Mouse (Mus musculus): ENCODE data around the gene Slc13a4.

Gene Slc13a4

DNA sequence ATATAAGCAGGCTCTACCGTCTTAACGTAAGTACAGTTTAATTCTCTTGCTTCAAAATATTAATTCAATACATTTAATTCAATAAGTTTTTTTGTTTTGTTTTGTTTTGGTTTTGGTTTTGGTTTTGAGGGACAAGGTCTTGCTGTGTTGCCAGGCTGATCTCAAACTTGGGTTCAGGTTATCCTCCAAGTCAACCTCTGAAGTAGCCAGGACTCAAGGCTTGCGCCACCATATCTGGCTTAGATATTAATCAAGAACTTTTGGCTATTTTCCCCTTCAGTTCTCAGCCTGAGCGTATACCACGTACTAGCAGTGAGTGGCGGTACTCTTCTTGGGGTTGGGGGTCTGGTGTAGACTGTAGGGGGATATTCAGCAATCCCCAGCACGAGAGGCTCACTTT is 5.3 kb downstream of the Slc13a4 start:
- no peak for DNase-seq (ENCODE audit: low read depth, low spot score)

DNA sequence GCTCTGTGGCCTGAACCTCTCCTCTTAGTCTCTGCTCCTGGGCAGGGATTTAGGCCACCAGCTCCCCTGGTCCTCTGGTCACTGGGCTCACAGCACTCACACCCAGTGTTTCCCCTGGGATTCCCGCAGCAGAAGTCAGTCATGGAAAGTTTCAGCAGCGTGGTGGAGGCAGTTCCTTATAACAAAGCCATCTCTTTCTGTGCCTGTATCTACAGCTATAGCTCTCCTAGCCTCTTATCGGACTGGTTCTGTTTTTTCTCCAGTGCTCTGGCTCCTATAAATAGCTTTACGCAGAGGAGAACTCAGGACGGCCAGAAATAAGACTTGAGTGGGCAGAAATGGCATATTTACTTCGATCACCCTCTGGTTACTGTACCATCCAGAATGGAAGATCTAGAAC is 9.6 kb downstream of the Slc13a4 start:
- no peak for DNase-seq (ENCODE audit: low read depth, low spot score)

DNA sequence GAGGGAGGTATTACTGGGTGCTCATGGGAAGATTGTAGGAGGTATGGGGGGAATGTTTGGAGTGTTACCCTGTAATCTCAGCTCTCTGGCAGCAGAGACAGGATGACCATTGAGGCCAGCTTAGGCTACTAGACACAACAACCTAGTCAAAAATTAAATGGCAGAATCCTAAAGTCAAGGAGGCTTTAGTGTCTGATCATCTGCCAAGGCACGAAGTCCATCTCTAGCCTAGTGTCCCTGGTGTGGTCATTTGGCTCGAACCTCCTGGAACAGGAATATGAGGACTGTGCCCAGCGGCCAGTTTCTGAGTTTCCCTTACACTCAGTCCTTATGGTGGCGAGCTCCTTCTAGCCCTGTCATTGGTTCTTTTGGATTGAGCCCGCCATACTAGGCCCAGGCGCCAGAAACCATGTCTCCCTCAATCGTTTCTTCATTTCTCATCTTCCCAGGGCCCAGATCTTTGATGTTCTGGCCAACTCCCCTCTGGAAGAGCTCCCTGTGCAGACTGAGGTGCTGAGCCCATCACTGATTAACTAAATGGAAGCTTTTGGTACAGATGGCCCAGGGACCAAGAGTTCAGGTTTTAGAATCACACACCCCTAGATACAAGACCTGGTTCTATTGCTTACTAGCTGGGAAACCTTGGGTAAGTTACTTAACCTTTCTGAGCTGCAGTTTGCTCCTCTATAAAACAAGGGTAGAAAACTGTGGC is 10.3 kb downstream of the Slc13a4 start:
- no peak for DNase-seq (ENCODE audit: low read depth, low spot score)

DNA sequence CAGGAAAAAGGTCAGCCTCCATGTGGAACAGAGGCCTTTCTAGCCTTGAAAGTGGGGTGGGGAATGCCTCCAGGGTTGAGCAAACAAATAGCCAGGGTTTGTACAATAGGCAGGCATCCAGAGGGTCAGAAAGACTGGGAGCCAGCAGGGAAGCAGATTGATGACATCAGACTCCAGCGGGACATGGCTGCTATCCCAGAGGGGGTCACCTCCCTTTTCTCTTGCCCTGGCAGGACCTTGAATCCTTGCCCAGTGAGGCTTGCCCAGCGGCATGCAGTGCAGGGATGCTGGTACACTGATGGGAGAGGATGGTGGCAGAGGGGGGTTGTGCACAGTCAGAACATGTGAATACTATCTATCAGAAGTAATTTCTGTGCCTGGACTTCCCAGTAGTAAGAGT is 10.9 kb downstream of the Slc13a4 start:
- DNase-seq (ENCODE audit: low read depth, low spot score), result no peak

DNA sequence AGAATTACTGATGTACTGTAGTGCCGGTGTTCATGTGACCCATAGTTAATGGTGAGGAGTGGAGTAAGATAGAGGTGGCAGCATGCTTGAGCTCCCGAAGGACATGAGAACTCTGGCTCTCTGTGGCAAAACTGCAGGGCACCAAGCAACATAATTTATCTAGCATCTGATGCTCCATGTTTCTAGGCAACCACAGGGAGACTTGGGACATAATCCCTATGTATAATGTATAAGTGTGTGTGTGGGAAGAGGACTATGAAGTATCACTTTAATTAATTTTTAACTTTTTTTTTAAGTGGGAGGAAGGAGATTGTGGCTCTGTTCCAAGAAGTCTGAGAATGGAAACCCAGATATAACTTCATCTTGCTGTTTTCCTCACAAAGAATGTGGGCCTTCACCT is 13.0 kb downstream of the Slc13a4 start:
- no peak for DNase-seq (ENCODE audit: low read depth, low spot score)

DNA sequence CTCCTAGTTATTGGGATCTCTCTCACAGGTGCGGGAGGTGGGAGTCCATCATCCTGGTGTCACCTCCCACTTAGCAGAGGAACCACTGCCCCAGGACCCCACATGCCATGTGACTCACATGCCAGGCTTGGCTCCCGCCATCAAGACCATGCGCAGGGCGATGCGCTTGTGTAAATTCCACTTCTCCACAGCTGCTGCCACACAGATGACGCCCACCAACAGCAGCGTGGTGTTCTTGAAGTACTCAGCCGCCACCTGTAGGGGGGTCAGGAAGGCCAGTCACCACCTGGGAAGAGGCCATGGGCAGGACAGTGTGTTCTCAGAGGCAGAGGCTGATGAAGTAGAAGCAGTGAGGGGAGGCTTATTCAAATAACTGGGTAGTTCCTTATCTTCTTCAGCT is 18.3 kb downstream of the Slc13a4 start:
- no peak for DNase-seq (ENCODE audit: low read depth, low spot score)

DNA sequence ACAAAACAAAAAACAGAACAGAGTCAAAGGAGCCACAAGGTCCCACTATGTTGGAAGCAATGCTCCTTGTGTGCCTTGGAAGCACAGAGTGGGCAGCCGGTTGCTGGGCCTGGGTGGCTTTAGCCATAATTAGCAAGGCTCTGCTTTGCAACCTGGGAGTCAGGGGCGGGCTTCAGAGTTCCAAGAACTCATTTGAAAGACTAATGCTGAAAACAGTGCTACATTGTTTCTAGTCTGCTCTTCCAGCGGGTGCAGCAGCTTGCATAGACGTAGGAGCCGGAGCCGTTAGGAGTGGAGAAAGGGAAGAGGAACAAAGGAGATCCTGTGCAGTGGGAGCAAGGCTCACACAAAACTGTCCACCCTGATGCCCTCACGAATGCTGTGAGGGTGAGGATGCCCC is 19.0 kb downstream of the Slc13a4 start:
- DNase-seq (ENCODE audit: low read depth, low spot score), result no peak

DNA sequence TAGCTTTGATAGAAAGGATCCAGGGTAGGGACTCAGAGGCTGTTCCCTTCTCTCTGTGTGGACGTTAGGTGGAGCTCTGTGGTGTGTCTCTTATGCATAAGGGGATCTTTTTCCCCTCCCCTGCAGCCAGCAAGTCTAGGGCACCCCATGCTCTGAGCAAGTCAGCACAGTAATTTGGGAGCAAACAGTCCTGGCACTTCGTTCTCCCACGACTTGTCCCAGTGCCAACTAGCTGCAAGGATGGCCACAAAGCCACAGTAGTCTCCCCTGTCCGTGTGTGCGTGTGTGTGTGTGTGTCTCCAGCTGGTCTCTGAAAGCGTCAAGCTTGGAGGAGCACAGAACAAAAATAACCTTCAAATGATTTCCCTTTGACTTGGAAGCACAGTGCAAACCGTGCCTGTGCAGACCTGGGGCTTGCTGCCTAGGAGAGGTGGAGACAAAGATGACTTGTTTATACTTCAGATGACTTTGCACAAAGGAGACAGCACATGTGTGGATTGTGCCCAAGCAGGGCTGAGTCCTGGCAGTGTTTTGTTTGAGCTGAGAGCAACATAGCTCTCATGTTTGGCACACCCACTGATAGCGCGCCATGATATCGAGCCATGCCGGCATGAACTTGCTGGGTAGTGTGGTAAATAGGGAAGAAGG is 19.7 kb downstream of the Slc13a4 start:
- DNase-seq (ENCODE audit: low read depth, low spot score), result no peak

DNA sequence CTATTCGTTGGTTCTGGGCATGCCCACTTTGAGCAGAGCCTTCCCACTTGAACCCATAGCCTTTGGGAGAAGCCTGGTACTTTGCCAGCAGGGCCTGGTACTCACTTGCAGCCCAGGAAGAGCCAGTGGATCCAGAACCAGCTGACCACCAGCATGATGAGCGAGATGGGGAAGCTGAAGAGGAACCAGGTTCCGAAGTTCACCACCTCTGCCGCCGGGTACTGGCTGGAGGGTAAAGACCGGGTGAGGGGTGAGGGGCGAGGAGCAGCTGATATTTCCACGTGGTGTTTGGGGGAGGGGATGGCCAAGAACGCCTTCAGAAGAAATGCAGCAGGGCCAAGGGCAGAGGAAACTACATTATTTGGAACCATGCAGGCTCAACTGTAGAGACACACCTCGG is 28.6 kb downstream of the Slc13a4 start:
- DNase-seq (ENCODE audit: low read depth, low spot score), result no peak

DNA sequence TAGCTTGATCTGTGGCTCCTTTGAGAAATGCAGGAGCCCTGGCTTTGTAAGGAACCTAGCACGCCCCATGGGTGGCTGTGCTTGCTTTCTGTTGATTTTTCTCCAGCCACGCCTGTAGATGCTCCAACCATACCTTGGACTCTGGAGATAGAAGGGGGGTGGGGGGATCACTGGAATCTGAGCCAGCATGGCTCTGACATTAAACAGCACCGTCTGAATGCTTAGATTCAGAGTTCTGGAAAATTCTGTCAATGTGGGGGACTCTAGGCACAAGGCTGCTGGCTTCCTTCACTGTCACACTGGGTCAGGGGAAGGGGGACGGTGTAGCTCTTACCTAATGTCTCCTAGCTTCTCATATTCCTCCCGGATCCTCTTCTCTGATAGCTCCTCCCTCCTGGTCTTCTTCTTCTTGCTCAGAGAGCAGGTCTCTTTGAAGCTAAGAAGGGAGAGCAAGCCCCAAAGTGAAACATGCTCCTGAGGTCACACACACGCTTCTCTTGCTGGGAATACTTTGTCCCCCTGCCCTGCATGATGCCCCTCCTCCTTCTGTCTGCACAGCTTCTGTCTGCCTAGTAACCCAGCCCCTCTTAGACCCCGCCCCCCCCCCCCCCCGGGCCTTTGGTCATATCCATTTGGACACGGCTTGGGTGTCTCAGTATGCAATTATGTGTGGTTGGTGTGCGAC is 29.9 kb downstream of the Slc13a4 start:
- DNase-seq (ENCODE audit: low read depth, low spot score), result no peak

DNA sequence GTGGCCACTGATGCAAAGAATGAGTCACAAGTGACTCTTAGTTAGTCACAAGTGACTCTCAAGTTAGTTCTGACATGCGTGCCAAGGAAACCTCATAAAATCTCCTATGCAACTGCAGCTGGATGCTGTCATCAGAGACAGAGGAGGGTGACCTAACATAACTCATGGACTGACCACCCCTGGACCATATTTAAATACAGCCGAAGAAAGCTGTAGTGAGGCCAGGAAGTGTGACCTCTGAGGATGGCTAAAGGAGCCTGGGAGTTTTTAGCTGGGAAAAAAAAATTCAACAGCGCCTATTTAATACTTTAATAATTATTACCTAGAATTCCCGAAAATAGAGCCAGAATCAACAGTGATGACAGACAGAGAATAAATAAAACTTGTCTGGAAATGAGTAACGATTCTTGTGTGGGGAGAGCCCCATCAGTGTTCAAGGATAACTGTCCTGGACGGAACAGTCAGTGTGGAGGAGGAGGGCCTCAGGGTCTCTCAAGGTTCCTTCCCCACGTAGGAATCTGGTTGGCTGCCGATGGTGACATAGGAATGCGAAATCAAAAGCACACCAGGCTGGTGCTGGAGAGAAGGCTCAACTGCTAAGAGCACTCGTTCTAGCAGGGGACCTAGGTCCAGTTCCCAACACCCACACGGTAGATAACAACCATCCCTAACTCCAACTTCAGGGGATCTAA is 34.4 kb downstream of the Slc13a4 start:
- no peak for DNase-seq (ENCODE audit: low read depth, low spot score)

DNA sequence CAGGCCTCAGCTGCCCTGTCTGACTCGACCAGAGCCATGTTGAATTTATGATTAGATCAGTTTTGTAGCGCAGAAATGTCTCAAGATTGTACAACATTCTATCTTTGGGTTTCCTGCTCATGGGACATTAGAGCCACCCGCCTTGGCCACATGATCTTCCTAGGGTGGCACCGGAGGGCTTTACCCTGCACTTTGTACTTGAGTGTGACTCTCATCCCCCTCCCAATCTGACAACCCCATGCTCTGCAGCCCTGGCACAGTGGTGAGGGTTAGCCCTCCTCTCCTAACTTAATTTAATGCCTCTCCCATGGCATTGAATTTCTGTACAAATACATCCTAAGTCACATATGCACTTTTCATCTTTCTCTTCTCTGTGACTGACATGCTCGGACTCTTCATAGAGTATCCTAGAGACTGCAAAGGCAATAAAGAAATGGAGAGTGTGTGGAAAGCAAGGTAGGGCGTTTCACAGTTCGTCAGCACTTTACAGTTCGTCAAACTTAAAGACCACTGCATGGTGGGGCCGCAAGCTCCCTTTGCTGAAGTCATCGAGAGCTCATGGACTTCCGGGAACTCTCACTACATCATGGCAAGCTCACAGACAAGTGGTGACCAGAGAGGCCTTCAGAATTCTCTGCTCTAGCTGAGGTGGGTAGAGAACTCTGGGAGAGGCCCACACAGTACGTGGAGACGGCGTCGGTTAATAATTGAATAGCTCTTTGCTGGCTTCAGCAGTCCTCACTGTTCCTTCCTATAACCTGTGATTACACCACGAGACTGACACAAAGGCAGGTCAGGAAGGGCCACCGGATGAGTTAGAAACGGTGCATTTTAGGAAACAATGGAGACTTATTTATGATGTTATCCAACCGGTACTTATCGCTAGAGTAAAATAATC is 35.8 kb downstream of the Slc13a4 start:
- DNase-seq (ENCODE audit: low read depth, low spot score), result no peak

DNA sequence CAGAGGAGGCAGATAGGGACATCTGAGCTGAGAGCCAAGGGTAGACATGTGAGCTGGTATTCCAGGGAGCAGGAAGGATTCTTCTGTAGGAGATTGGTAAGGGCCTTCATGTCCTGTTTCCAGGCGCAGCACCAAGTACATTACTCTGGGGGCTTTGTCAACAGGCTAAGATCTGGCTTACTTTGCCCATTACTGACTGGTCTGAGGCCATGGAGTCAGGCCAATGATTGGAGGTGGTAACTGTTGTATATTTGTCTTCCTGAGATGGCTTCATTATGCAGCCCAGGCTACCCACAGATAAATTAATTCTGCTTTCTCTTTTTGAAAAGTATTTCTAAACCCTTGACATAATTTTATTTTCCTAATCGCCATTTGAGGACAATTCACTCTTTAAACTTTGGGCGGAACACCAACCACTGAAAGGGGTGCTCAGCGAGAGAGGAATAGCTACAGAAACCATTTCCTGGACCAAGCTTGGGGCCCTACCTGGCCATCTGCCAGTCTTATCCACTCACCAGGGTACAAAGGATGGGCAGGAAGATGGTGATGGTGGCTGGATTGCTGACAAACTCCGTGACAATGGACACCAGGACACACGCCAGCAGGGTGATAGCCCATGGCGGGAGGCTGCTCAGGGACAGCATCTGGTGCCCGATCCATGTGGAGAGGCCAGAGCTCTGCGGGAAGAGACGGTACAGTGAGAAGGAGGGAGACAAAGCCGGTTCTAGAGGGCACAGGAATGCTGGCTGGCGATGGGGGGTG is 36.7 kb downstream of the Slc13a4 start:
- DNase-seq (ENCODE audit: low read depth, low spot score), result no peak

DNA sequence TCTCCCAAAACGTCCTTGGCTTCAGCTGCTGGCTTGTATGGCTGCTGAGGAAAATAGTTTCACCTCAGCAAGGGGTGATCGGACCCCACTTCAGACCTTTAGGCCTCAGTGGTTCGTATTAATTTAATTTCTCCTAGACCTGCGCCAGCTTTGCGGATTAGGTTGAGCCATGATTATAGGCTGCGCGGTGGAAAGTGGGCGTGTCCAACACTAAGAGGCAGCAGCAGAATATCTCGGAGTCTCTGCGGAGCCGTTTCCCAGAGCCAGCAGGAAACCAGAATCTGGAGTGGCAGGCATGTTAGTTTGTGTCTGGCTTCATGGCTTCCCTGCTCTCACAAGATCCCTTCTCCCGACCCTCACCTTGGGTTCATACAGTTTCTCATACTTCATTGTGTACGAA is 38.3 kb downstream of the Slc13a4 start:
- DNase-seq (ENCODE audit: low read depth, low spot score), result no peak

DNA sequence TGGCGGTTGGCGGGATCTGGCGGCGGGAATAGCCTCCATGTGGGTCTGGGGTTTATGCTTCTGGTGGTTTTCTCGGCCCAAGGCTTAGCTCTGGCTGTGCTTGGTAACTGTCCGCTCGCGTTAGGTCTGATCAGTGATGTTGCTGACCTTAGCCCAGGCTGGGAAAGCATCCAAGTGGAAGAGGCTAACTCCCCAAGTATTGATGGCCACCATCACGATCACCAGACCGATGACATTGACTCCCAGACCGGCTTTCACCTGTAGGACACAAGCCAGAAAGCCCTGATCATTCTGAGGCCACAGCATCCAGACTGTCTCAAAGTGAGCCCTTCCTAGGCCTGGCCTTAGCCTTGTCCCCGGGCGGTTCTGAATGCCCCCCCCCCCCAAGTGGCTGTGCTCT is 39.2 kb downstream of the Slc13a4 start:
- no peak for DNase-seq (ENCODE audit: low read depth, low spot score)

DNA sequence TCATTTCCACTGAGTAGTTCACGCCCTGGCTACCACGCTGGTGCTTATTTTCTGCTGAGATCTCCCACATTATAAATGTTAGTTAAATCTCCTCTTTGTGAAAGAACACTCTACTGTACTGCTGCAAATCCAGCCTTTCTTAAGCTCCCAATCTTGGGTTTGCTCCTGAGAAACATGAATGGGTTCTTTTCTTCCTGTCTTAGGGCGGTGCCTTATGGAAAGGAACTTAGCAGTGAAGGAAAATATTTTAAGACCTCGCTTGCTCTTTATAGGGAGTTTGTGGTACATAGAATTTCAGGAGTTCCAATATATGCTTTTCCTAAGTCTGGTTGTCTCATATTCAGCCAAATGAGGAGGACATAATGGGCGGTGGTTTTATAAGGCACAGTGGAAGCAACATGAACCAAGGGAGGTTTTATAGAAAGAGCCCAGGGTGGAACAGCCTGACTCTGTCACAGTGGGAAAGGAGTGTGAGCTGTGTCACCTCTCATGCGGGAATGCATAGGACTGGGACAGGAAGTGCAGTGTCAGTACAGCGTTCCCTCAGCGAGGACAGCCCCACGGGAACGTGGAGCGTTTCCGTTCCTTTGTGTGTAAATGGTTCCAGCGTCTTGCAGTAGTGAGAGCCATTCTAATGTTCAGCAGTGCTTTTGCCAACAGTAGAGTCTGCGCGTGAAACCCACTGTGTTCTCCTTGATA is 42.2 kb downstream of the Slc13a4 start:
- DNase-seq (ENCODE audit: low read depth, low spot score), result no peak

DNA sequence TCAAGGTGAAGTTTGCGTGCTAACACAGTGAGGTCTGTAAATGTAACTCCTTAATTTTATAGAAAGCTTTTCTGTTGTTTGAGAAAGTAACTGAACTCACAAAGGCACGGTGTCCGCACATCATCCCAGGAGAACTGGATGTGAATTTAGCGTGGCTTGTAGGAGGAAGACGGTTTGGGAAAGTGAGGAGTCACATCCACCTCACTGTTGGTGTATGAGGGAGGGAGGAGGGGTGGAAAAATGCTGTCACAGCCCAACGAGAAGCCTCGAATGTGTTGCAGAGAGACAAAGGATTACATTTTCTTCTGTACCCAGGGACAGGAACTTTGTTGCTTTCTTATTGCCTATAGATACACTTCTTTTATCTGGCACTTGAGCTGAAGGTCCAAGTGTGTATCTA is 47.4 kb downstream of the Slc13a4 start:
- DNase-seq (ENCODE audit: low read depth, low spot score), result no peak

DNA sequence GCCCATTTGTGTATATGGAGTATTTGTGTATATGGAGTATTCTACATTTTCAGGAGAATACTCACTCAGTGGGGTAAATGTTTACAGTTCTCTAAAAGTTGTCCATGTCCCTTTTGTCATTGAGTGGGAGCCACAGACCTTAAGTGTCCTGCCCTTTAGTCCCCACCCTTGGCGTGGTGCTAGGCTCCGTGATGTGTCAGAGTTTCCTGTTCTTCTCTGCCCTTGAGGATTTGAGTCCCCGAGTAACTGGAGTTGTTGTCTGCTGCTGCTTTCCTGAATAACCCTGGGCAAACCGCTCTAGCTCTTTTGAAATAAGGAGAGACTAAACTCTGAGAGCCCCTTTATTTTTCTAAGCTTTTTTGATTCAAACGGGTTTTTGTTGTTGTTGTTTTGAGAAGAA is 48.4 kb downstream of the Slc13a4 start:
- DNase-seq (ENCODE audit: low read depth, low spot score), result no peak

DNA sequence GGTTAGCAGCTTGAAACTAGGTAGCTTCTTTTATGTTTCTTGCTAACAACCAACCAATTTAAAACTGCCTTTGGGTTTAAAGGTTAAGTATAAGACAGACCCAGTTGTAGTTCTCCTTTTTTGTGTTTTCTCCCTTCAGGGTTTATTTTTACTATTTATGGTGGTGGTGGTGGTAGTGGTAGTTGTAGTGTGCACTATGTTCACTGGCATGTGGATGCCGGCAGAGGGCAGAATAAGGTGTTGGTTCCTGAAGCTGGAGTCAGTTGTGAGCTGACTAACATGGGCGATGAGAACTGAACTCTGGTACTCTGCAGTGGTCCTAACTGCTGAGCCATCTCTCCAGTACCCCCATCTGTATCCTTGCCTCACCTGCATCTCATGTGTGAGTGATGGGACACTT is 49.0 kb downstream of the Slc13a4 start:
- DNase-seq (ENCODE audit: low read depth, low spot score), result no peak

DNA sequence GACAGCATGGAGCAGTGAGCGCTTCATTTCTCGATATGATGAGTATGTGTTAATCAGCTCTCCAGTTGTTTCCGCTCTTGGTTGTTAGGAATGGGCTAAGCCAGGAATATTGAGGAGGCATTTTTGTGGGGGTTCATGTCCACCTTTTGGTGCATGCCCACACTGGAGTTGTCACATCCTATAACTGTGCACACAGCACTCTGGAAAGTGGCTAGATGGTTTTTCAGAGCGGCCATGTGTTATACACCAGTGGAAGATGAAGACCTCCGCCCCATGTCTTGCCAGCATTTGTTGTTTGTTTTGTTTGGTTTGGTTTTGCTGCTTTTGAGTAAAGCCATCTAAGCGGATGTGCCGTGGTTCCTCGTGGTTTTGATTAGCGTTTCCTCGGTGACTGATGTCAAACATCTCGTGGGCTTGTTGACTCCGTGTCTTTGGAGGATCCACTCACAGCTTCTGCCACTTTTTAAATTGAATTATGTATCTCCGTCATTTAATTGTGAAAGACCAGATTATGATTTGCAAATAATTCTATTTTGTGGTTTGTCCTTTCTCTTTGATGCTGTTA is 50.2 kb downstream of the Slc13a4 start:
- DNase-seq (ENCODE audit: low read depth, low spot score), result no peak
